Mouse (Mus musculus): Measurements from ENCODE around the gene Rnf225.
"Not testable (repeated sequence)": the region's sequence is repeated elsewhere in the genome, so short reads cannot be mapped to it uniquely, and the experiment has no call there.

Gene Rnf225

DNA sequence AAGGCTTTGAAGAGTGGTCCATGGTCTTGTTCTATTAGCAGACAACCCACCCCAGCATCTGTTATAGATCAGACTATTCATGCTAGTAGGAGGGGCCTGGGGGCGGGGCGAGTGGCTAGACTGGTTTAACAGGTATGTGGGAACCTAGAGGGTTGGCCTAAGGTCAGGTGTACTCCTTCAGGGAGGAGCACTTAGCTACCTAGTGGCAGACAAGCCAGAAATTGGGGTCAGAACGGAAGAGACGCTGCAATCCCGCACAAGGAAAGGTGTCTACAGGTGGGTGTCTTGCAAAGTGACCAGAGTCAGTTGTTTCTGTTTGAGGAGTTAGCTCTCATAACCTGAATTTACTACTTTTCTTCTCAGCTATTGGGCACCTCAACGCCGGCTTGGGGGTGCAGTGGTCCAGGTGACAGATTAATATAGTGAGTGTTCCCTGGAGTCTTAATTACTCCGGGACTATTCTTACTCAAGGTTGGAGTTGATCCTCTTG lies at the start of gene Rnf225:
TSS of gene Rnf225 (plus strand) at position 226 of the 490 bp plus-strand sequence.
- peak; percentile 45 for DNase-seq (ENCODE audit: extremely low spot score, low spot score)

- DNase-seq (ENCODE audit: extremely low spot score, low spot score) = no peak
These were observed 47.2 kb upstream of the Rnf225 start for GRCm38 (mm10) chr7:12880036-12880435.

- DNase-seq (ENCODE audit: extremely low spot score, low spot score) = not testable (repeated sequence)
These were observed 46.7 kb upstream of the Rnf225 start for GRCm38 (mm10) chr7:12880497-12880896.

DNA sequence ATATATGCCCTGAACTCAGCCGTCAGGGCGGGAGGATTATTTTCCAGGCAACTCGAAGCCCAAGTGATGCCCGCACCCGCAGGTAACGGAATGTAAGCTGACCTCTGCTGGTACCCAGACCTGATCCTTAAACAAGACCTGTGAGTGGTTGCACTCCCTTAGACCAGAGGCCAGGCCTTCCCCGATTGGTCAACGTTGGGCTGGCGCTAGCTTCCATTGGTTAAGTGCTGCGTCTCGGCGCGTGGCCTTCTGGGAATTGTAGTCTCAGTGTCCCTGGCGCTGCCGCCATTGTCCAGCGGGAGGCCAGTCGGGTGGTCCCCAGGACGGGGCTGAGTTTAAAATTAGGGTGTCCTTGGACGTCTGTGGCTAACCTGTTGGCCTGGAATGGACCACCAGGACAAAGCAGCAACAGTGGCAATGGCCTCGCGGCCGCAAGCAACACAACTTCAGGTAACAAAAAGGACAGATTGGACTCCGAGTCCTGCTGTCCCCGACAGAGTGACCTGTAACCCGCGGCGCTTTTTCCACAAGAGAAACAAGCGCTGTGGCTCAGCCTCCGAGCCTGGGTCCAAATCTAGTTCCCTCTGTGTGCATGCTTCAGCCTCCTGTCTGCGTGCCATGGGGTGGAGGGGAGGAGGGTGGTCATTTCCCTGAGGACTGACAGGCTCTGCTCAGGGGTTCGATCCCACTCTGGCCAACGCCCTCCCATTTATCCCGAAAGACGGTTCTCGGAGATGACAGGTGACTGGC lies 46.1 kb upstream of the Rnf225 start, which contains the start of gene Zfp128:
TSS of gene Zfp128 (plus strand) at position 267 of the 750 bp plus-strand sequence.
- DNase-seq (ENCODE audit: extremely low spot score, low spot score) = peak; percentile 91

GRCm38 (mm10) chr7:12886563-12887266 lies 40.5 kb upstream of the Rnf225 start:
- DNase-seq (ENCODE audit: extremely low spot score, low spot score) = no peak

DNA sequence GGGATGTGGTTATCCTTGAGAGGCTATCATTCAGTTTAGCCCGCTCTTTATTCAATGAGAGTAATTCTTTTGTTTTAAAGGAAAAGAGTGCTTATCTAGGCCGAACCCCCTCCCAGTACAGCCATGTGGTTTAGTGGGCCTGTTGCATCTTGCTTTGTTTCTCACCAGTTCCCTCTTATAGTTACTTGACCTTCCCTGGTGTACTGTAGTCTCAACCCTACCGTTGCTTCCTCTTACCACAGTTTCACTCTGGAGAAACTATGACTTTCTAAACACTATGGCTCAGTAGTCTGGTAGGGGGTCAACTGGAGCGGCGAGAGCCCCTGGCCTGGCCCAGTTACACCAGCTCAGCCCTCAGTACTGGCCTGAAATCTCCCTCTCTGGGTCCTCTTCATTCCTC lies 39.6 kb upstream of the Rnf225 start:
- DNase-seq (ENCODE audit: extremely low spot score, low spot score) = no peak

- DNase-seq (ENCODE audit: extremely low spot score, low spot score) = no peak
These were observed 36.3 kb upstream of the Rnf225 start for GRCm38 (mm10) chr7:12890928-12891327.

GRCm38 (mm10) chr7:12891334-12891733 lies 35.9 kb upstream of the Rnf225 start:
- no peak for DNase-seq (ENCODE audit: extremely low spot score, low spot score)

DNA sequence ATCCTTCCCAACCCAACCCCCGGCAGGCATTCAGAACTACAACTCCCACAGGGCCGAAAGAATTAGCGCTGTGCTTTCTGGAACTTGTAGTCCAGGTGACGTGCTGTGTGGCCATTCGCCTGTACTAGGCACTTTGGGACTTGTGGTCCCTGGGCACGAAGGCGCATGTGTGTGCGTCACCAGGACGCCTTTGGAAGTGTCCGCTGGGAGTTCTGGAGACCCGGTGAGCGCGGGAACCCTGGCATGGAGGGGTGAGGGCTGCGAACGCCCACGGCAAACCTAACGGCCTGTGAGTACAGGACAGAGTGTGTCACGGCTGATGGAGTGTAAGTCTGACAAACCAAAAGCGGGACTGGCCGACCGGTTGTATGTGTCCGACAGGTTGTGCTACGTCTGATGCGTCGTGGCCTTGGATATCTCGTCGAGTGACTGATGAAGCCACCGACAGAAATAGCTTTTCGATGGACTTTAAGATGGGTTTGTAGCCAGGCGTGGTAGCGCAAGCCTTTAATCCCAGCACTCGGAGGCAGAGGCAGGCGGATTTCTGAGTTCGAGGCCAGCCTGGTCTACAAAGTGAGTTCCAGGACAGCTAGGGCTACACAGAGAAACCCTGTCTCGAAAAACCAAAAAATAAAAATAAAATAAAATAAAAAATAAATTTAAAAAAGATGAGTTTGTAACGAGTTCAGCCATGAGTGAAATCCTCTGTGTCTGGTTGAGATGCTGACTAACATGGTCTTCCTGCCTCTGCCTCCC lies 29.4 kb upstream of the Rnf225 start, which contains the start of gene Zscan22:
TSS of gene Zscan22 (plus strand) at position 161 of the 756 bp plus-strand sequence.
- peak; percentile 90 for DNase-seq (ENCODE audit: extremely low spot score, low spot score)

DNA sequence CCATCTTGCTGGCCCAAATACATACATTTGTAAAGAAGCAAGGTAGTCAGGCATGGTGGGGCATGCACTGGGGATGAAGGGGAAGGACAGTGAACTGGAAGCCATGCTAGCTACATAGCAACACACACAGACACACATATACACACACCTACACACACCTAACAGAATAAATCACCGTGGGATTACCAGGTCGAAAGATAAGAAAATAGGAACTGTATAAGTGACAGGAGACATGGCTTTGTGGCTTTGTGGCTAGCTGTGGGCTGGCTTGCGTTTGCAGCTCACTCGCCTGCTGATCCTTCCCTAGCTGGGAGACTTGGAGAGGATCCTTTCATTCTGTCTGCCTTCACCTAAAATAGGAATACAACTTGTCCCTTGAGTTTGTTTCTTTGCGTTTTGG lies 25.7 kb upstream of the Rnf225 start:
- no peak for DNase-seq (ENCODE audit: extremely low spot score, low spot score)

GRCm38 (mm10) chr7:12903623-12904022 lies 23.6 kb upstream of the Rnf225 start:
- DNase-seq (ENCODE audit: extremely low spot score, low spot score) = no peak

- DNase-seq (ENCODE audit: extremely low spot score, low spot score) = no peak
These were observed 22.1 kb upstream of the Rnf225 start for GRCm38 (mm10) chr7:12905146-12905545.

- peak; percentile 70 for DNase-seq (ENCODE audit: extremely low spot score, low spot score)
These were observed 17.7 kb upstream of the Rnf225 start for GRCm38 (mm10) chr7:12909498-12909962.

GRCm38 (mm10) chr7:12910181-12910668 lies 17.0 kb upstream of the Rnf225 start:
- DNase-seq (ENCODE audit: extremely low spot score, low spot score) = peak; percentile 67

- DNase-seq (ENCODE audit: extremely low spot score, low spot score) = no peak
These were observed 13.7 kb upstream of the Rnf225 start for GRCm38 (mm10) chr7:12913556-12913955.

- not testable (repeated sequence) for DNase-seq (ENCODE audit: extremely low spot score, low spot score)
These were observed 6.7 kb upstream of the Rnf225 start for GRCm38 (mm10) chr7:12920495-12920894.

- DNase-seq (ENCODE audit: extremely low spot score, low spot score) = no peak
These were observed 5.9 kb upstream of the Rnf225 start for GRCm38 (mm10) chr7:12921318-12921704.

DNA sequence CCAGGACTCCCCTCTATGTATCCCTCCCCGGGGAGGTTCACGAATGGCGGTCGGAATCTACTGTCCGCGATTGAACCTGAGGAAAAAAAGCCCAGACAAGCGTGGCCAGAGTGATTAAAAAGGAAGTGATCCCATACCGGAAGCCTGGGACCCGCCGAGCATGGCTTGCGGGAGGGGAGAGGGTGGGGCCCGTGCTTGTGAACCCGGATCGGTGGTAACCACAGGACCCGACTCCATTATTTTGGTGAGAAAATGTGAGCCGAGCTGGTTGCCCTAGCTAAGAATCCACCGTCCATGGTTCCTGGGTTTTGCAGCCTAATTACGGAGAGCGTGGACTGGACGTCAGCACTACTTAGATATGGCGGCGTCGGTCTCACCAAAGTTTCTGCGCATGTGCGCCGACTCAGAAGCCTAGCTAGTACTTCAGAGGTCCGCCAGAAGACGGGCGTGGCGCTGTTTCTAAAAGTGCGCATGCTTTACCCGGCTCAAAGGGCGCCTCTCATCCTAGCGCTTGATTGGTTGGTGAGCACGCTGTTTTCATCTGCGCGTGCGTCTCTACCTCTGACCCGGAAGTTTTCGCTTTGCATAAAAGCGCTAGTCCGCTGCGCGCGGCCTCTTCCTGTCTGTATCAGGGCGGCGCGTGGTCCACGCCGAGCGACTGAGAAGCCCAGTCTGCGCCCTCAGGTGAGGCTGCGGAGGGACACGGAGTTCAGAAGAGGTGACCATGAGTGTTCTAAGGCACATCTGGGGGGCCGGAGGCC lies 5.3 kb upstream of the Rnf225 start, which contains the start of gene Rps5:
TSS of gene Rps5 (plus strand) at position 586 of the 761 bp plus-strand sequence.
- peak; percentile 96 for DNase-seq (ENCODE audit: extremely low spot score, low spot score)

GRCm38 (mm10) chr7:12922729-12923128 lies 4.5 kb upstream of the Rnf225 start:
- DNase-seq (ENCODE audit: extremely low spot score, low spot score) = no peak

GRCm38 (mm10) chr7:12926316-12926715 lies 900 bp upstream of the Rnf225 start:
- no peak for DNase-seq (ENCODE audit: extremely low spot score, low spot score)

Measured in neural tube, embryonic 10.5 days (tissue).